Mouse (Mus musculus) thymus, postnatal 25 days (tissue): Measurements from ENCODE around the gene Tacc3.

ENCODE experiments used
- DNase-seq: peaks from one replicate; pipeline ENCODE4 v3.0.0; 2022

Gene Tacc3

GRCm38 (mm10) chr5:33694848-33695717, 37.2 kb downstream of the Tacc3 start:
- no peak for DNase-seq

- no peak for DNase-seq
These were observed 37.8 kb downstream of the Tacc3 start for GRCm38 (mm10) chr5:33695718-33696121.

GRCm38 (mm10) chr5:33696430-33696829, 38.5 kb downstream of the Tacc3 start:
- no peak for DNase-seq

- no peak for DNase-seq
These were observed 39.6 kb downstream of the Tacc3 start for GRCm38 (mm10) chr5:33697534-33697933.

GRCm38 (mm10) chr5:33697947-33698512, 40.1 kb downstream of the Tacc3 start:
- no peak for DNase-seq

GRCm38 (mm10) chr5:33698669-33699068, 40.7 kb downstream of the Tacc3 start:
- no peak for DNase-seq

- DNase-seq, result no peak
These were observed 42.1 kb downstream of the Tacc3 start for GRCm38 (mm10) chr5:33700010-33700409.

GRCm38 (mm10) chr5:33701832-33702231, 43.9 kb downstream of the Tacc3 start:
- DNase-seq, result no peak

- no peak for DNase-seq
These were observed 46.1 kb downstream of the Tacc3 start for GRCm38 (mm10) chr5:33703999-33704398.

- DNase-seq, result no peak
These were observed 47.1 kb downstream of the Tacc3 start for GRCm38 (mm10) chr5:33704945-33705611.

- no peak for DNase-seq
These were observed 47.9 kb downstream of the Tacc3 start for GRCm38 (mm10) chr5:33705612-33706349.

- no peak for DNase-seq
These were observed 48.4 kb downstream of the Tacc3 start for GRCm38 (mm10) chr5:33706350-33706629.

- no peak for DNase-seq
These were observed 49.2 kb downstream of the Tacc3 start for GRCm38 (mm10) chr5:33707163-33707562.

- DNase-seq, result no peak
These were observed 51.1 kb downstream of the Tacc3 start for GRCm38 (mm10) chr5:33709037-33709436.

GRCm38 (mm10) chr5:33712550-33712949, 54.6 kb downstream of the Tacc3 start:
- no peak for DNase-seq

- no peak for DNase-seq
These were observed 57.3 kb downstream of the Tacc3 start for GRCm38 (mm10) chr5:33715182-33715581.

- no peak for DNase-seq
These were observed 58.5 kb downstream of the Tacc3 start for GRCm38 (mm10) chr5:33716467-33716866.

- DNase-seq, result no peak
These were observed 60.5 kb downstream of the Tacc3 start for GRCm38 (mm10) chr5:33718460-33718859.

GRCm38 (mm10) chr5:33720852-33721490, 63.0 kb downstream of the Tacc3 start:
- no peak for DNase-seq

- DNase-seq, result peak; percentile 72
These were observed 63.8 kb downstream of the Tacc3 start, which contains the start of gene Fgfr3 for GRCm38 (mm10) chr5:33721541-33722265. Gene Fgfr3, plus strand, starts transcription at chr5:33721674.

GRCm38 (mm10) chr5:33722266-33723018, 64.5 kb downstream of the Tacc3 start:
- peak; percentile 9 for DNase-seq
